Mouse (Mus musculus) CD4-positive, CD25-positive, alpha-beta regulatory T cell, adult 4 months (primary cell): ENCODE results near the gene Sidt2. TPM values are rescaled to one million over a fixed set of nuclear protein-coding genes. Genes with fewer than 3 reads are reported as not detected.

Source experiments
- ATAC-seq: one replicate; pipeline ENCODE4 v1.8.0; 2017
- polyA plus RNA-seq, 2 experiments: library from polyadenylated mRNA; unstranded; fragments of 100-300 nt; shearing (Covaris generic); gene quantifications; one replicate each; pipeline ENCODE4 v1.2.1; 2017

Sidt2 gene
- 10 to 100 TPM; 40.5 to 47.2 TPM for polyA plus RNA-seq

DNA sequence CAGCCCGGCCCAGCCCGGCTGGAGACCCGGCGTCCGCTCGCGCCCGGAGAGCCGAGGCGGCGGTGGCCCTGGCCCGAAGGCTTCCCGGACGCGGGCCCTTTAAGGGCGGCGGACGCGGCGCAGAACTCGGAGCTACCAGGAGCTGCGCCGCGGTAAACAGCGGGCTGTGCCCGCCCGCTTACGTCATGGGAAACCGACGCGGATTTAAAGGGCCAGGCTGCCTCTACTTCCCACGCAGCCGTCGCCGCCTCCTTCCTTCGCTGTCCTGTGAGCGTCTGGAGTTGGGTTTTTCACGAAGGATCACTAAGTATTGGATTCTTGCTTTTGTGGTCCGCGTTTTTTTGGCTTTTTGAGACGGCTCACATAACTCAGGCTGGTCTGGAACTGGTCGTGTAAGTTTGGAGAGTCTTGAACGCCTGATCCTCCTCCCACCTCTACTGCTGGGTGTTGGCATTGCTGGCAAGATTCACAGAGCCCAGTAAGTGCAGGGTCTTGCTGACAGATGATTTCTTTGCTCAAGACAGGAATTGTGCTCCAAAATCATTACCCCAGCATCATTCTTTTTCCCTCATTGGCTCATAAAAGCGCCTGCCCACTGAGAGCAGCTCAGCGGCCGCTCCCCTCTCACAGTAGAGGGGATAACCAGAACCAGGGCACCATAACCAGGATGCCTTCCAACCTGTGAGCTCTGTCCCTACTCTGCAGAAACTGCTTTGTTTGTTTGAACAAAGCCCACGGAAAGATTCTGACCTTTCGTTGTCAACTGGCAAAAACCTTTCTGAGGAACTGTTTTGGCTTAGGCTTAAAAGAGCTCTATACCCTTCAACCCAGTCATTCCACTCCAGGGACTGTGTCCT lies at the start of gene Sidt2:
Sidt2 (minus strand) TSS at position 152 of the 857 bp plus-strand sequence.
- ATAC-seq = peak; percentile 90

DNA sequence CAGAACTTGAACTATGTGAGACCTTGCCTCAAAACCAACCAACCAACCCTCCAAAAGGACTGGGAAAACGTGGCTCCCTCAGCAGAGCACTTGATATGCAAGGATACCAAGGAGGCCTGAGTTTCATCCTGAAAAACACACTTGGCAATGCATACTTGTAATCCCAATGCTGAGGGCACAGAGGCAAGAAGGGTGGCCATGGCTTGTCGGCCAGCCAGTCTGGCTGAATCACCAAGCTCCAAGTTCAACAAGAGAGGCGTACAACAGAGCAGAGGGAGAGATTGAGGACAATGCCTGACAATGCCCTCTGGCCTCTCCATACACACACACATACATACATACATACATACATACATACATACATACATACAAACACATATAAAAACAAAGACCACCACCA lies 49.5 kb upstream of the Sidt2 start:
- no peak for ATAC-seq

DNA sequence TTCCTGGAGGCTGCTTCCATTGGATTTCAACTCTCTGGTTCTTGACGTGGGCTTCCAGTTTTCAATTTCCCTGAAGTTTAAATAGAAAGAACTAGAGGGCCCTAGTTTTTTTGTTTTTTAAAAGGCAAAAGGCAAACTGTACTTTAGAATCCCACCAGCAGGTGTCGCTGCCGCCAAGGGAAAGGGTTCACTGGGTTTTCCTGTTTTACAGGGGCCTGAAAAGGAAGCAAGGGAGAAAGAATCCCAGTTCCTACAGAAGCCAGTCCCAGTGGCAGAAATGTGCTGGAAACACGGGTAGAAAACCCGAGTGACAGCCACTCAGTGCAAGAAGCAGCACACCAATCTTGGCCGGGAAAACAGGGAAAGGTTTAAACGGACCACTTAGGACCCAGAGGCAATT lies 48.7 kb upstream of the Sidt2 start:
- peak; percentile 32 for ATAC-seq

DNA sequence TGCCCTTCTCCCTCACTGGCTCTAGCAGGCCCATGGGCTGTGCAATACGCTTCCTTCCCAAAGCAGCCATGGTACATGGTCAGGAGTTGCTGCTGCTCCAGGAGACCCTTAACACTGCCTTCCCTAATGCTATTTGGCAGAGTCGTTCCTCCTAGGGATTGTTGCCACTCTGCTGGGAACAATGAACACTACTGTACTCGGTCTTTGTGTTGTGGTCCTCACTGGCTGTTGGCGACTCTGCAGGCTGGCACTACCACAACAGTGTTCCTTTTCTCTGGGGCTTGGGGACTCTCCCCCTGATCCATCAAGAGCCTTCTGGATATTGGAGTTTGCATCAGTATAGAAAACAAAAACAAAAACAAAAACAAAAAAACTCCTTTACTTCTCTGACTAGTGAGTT lies 44.0 kb upstream of the Sidt2 start:
- no peak for ATAC-seq

DNA sequence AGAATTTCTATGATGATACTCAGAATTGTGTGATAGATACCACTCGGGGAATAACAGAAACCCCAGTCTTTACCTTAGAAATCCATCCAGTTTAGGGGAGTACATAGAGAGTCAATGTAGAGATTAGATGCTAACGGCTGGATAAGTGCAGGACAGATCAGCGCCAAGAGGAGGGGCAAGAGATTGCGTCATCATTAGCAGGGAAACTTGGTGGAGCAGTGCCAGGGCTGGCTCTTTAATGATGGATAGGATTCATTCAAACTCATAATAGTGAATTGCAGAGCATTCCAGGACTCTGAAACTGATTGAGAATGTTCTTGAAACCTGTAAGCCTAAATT lies 30.1 kb upstream of the Sidt2 start:
- peak; percentile 54 for ATAC-seq

DNA sequence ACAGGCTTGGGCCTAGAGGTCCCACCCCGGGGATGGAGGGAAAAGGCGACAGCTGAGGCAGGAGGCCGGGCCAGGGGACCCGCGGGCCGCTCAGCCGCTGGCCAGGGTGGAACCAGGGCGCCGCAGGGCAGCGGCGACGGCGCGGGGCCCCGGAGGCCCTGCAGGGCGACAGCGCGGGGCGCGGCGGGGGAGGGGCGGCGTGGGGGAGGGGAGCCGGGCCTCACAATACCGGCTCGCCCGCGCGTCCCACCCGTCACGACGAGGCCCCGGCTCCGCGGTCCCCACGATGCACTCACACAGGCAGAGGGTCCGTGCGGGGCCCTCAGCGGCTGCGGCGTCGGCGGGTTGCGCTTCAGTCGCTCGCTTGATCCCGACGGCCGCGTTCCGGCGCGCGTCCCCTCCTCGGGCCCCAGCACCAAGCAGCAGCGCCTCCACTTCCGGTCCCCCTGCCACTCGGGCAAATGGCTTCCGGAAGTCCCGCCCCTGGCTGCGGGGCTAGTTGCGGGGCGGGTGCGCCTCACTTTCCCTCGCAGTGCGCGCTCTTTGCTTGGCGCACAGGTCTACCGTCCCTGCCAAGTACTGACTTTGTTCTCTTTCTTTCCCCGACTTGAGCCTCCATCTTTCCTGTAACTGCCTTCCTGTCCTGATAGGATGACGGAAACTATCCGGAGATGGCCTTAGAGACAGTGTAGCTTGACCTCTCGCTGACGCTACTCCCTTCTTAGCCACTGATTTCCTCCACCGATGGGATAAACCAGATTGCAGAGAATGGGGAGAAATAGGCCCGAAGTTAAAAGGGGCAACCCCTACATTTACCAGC lies 29.6 kb upstream of the Sidt2 start:
- peak; percentile 94 for ATAC-seq

DNA sequence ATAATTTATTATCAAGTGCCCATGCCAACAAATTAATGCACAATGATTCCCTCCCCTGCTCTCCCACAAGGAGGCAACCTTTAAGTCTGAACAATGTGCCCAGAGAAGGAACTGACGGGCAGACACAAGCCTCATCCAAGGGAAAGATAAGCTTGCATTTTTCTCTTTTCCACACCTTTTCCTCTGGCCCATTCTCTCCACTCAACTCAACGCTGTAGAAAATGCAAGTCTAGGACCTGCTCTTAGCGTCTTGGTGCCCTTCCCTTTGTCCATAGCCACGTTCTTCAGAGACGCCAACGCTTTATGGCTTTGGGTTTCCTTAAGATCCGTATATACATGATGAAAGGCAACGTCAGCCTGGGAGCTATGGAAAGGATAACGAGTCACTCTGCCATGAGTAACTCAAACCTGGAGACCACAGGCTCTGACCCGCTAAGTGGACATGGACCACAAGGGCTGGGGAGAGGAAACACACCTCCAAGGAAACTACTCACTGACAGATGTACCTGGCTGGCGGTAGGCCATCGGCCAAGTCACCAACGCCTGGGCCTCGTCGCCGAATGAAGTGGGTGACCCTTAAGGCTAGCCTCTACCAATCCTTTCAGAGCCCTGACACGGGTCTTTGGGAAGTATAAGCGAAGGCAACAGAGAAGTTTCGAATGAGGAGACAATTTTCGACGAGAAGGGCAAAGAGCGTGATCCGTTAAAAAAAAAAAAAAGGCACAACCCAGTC lies 28.8 kb upstream of the Sidt2 start:
- ATAC-seq = no peak

DNA sequence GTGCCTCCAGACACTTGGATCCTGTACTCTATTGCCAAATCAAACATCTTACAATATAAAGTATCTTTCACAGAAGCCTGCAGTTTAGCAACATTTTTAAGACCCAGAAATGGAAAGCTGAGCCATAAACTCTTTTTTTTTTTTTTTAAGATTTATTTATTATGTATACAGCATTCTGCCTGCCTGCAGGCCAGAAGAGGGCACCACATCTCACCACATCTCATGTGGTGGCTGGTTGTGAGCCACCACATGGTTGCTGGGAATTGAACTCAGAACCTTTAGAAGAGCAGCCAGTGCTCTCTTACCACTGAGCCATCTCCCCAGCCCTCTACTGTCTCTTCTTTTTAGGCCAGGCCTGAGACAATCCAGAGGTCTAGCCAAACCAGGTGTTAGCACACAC lies 26.3 kb upstream of the Sidt2 start:
- no peak for ATAC-seq

DNA sequence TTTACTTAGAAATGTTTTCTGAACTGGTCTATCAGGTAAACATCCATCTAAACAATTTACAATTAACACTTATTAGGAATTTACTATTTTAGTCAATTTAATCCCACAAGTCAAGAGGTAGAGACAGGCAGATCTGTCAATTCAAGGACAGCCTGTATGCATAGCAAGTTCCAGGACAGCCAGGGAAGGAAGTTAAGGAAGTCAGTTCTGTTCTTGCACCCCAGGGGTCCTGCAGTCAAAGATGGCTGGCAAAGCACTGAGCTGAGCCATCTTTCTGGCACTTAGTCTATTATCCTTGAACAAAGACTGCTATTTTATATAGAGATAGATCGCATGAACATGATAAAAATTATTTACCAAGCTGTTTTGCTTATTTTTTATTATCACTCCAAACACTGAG lies 25.6 kb upstream of the Sidt2 start:
- ATAC-seq = no peak

DNA sequence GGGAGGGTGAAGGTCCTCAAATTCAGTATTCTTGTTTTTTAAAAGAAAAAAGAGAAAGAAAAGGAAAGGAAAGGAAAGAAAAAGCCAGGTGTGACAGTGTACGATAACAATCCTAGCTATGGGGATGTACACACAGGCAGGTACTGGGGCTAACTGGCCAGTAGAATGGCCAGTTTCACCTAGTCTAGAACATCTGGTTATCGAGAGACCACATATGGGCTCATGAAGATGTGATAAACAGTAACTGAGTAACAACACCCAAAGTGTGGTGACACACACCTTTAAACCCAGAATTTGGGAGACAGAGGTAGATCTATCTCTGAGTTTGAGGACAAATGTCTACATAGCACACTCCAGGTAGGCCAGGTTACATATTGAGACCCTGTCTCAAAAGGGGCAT lies 24.7 kb upstream of the Sidt2 start:
- no peak for ATAC-seq

DNA sequence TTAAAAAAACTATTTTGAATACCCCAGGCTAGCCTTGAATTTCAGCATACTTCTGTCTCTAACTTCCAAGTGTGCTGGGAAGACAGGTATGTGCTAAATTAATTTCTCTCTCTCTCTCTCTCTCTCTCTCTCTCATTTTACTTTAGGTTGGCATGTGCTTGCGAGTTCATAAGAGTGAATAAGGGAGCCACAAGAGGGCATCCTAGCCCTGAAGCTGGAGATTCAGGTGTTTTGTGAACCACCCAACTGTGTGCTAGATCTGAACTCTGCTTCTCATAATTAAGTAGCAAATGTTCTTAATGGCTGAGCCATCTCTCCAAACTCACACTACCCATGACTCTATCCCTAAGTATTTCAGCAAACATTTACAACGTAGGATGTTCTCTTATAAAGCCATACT lies 21.8 kb upstream of the Sidt2 start:
- ATAC-seq = no peak

DNA sequence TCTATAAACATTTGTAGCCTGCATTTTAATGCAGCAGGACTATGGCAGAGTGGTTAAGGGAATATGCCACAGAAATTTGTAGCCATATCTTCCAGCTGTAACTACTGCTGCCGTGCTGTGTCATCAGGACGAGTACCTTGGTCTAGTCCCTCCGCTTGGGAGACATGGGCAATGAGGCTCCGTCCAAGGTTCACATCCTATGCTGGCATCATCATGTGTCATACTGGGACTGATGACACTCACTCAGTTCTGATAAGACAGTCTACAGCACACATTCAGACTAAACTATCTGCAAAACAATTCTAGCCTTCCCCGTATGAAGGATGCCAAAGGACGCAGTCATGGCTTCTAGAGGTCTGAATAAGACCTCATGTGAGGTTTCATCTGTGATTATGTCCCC lies 8.5 kb upstream of the Sidt2 start:
- ATAC-seq = no peak

DNA sequence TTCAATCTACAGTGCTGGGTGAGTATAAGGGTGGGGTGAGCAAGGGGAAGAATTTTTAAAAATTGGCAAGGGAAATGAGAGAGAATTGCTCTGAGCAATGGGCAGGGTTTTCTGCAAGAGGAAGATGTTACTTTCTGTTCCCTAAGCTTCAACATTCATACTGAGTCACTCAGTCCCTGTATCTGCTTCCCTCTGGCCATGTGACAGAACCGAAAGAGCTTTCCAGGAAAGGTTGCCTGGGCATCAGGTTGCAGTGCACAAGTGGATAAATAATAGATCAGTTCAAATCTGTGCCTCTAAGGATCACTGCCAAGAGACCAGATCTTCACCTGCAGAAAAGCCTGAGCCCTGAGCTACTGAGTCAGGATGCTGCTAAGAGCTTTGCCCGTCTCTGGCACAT lies 6.8 kb upstream of the Sidt2 start:
- ATAC-seq = no peak

DNA sequence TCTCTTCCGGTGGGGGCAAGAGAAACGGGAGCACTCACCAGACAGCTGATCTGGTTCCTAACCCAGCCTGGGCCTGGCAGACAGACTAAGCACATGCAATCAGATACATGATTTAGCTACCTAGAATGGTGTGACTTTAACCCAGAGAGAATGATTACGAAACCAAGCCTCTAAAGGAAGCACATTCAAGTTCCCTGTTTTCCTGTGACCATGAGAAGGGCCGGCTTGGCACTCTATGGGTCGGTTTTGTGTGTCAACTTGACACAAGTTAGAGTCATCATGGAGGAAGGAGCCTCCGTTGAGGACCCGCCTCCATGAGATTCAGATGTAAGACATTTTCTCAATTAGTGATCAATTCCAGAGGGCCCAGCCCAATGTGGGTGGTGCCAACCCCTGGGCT lies 4.6 kb upstream of the Sidt2 start:
- no peak for ATAC-seq

DNA sequence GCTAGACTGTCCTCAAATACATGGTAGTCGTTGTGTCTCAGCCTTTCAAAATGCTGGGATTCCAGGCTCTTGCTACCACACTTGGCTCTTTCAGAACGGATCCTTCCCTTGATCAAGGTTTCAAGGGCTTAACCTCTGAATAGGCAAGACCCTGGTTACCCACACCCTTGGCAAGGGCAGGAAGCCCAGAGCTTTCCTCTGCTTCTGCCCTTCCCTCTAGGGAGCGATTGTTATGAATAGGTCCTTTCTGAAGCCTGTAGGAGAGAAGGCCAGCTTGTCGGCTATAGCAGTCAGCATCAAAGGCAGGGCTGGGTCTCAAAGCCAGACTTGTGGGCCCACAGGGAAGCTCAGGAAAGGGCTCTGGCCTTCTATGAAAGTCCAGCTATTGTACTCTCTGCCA lies 3.8 kb upstream of the Sidt2 start:
- no peak for ATAC-seq

DNA sequence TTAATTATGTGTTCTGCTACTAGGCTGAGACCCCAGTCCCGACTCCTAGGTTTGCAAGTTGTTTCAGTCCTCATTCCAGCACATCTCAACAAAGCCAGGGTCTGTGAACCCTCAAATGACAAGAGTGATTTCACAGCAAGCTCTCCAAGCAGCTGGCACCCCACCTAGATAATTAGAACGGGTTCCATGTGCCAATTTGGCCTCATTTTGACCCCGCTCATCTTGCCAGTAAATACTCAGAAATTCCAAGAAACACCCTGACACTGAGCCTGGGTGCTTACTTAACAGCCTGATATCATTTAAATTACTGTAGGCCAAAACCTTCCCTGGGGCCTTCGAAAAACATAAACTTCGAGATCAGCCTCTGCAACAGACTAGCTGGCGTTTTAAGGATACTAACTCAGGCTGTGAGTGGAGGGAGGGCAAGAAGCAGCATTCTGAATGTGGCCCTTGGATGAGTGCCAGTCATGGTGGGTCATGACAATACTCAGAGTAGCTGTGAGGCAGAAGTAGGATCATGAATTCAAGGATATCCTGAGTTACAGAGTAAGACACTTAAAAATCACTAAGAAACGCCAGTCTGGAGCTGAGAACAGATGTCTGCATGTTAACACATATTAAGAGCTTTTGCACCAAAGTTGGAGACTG lies 3.1 kb upstream of the Sidt2 start:
- no peak for ATAC-seq

DNA sequence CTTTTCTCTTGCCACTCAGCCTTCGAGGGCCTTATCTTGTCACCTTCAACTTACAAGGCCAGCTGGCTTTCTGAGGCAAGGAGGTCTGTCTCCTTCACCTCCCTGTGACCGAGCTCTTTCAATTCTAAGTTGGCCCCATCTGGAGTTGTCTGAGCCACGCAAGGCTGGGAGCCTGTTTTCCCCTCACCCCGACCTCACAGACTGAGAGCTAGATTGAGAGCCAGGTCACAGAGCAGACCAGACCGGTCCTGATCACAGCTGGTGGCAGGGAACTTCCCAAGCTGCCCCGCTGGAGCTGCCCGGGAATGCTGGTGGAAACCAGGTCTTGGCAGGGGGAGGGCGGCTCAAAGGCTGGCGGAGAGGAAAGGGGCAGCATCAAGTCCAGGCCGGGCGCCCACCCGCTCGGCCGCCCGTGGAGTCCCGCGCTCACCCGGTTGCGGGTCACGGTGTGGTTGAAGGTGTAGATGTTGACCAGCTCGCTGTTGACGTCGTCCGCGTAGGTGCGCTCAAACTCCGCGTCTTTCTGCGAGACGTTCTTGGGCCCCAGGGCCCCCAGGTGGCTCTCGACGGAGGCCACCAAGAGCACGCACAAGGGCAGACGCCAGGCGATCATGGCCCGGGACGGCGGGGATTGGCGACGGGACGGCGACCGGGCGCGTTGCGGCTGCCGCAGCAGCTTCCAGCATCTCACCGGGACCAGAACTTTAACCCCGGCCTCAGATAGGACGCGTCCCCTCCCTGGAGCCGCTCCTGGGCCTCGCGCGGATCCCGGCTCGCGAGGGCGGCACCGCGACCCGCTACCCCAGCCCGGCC lies 558 bp downstream of the Sidt2 start:
- ATAC-seq = peak; percentile 30

DNA sequence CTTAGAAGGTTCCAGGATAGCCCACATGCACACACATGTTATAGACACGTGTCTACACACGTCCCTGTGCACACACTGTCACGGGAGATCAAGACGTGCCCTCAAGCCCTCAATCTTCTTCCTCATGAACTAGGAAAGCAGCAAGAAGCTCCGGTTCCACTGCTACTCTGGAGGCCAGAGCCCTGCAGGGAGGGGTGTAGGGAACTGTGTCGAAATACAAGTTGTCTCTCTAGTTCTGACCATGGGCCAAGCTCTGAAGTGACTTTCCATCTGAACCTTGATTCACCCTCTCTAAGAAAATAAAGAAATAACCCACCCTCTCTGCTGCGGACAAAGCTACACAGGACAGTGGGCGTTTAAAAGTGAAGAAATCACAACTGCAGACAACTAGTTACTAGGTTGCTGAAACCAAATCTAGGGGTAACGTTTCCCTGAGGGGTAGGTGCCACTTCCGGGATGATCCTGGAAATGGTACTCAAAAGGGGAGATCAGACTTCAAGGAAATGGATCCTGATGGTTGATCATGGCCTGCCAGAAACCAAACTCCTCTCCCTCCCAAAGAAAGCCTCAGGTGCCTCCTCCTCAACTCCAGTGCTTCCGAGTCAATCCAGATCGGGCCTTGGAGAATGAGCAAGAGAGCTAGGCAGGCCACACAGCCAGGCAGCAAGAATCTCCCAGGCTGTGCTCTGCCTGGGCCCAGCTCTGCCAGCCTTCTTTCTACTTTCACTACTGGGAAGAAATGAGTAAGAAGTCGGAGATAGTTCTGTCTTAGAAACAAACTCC lies 1.4 kb downstream of the Sidt2 start:
- peak; percentile 21 for ATAC-seq

DNA sequence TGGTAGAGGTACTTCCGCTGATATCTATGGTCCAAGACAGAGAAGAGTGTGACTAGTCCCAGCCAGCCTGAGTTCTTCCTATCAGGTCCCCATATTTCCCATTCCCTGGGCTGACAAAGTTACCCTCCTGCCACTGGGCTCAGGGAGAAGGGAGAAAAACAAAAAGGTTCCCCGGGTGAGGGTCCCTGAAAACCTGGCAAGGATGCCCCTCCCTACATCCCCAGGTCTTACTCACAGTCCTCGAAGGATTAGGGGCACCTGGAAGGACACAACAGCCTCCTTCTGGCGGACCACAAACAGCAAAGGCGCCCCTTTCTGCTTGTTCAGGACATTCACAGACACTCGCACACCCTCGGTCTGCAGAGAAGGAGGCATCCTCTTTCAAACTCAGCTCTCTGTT lies 2.2 kb downstream of the Sidt2 start:
- ATAC-seq = no peak

DNA sequence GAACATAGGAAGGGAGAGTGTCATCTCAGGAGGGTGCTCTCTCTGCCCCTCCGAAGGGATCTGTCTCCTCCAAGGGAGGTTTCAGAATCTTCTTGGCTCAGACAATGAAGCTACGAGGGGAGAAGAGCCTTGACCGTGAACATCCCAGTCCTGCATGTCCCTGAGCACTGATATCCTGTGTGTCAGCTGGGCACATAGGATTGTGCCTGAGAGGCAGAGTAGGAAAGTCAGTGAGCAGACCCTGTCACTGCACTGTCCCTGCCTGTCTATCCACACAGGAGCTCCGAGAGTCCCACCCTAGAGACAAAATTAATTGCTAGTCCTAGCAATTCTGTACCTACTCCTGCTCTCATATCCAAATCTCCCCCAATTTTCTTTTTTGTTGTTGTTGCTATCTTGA lies 3.0 kb downstream of the Sidt2 start:
- ATAC-seq = no peak

DNA sequence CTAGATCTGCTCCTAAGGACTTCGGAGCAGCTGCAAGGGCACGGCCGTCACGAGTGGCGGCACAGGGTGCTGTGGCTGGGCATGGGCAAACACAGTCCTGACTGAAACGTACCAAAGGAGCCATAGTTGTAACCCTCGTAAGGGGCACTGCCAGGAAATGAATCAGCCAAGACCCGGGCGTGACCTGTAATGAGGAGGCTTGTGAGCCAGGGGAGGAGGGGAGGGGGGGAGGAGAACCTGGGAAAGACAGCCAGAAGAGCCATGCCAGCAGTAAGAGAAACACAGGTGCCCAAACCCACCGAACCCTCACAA lies 8.2 kb downstream of the Sidt2 start:
- no peak for ATAC-seq
